Mouse (Mus musculus): Measurements from ENCODE around the gene Gm8914.
"Not testable (repeated sequence)": the region's sequence is repeated elsewhere in the genome, so short reads cannot be mapped to it uniquely, and the experiment has no call there.

Gm8914 gene

GRCm38 (mm10) chrX:91479826-91480225 lies at the start of gene Gm8914:
Gene Gm8914 (plus strand): TSS chrX:91480126.
- DNase-seq (ENCODE audit: low spot score in 2 of 2), result not testable (repeated sequence)
